Mouse (Mus musculus): ENCODE results near the gene Abhd14b. TPM values are rescaled to one million over a fixed set of nuclear protein-coding genes. Genes with fewer than 3 reads are reported as not detected.

Gene Abhd14b
- total and polyA plus RNA-seq, 2 experiments from 2014 or later: 13.8 to 16.2 TPM

DNA sequence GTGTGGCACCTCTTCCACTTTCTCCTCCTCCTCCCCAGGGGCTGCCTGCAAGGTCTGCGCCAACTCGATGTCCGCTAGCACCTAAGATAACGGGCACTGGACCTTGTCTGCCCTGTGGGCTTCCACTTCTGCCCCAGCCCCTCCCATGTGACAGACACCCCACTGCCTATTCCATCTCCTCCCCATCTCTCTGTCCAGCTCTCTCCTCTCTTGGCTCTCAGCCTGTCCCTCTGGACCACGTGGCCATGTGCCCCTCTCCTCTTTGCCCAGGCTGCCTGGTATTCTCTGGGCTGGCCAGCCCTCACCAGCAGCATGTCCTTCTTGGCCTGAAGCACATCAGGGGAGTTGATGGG is 26.5 kb downstream of the Abhd14b start:
- Histone ChIP-seq H3K4me3 (ENCODE audit: low read depth, low read length) (no peak overlapping the region), H3K9ac (replicated peaks; ENCODE audit: low read length, poor library complexity, severe bottlenecking) (no peak overlapping the region), H3K27ac (ENCODE audit: low read depth, low read length) (no peak overlapping the region), H3K27me3 (ENCODE audit: insufficient read depth, low read length) (no peaks in the 10 kb centered on the region), H3K4me2 (ENCODE audit: low read depth, low read length, poor library complexity, severe bottlenecking) (no peak overlapping the region), H3K36me3 (ENCODE audit: insufficient read depth, low read length) (no peaks in the 10 kb centered on the region), H3K9me3 (ENCODE audit: low read length) (no peaks in the 10 kb centered on the region), H3K4me1 (ENCODE audit: insufficient read depth, low read length) (peaks cover 5% of the 10 kb centered on the region; the same call in 1 of the 2 replicates)
- ATAC-seq (ENCODE audit: low FRiP score) (no peak), DNase-seq (ENCODE audit: low spot score) (no peak)
- 78% methylated on average over 5 of the region's 5 CpGs for WGBS
- TF ChIP-seq CTCF (IDR thresholded peaks at IDR 0.05): no peak

DNA sequence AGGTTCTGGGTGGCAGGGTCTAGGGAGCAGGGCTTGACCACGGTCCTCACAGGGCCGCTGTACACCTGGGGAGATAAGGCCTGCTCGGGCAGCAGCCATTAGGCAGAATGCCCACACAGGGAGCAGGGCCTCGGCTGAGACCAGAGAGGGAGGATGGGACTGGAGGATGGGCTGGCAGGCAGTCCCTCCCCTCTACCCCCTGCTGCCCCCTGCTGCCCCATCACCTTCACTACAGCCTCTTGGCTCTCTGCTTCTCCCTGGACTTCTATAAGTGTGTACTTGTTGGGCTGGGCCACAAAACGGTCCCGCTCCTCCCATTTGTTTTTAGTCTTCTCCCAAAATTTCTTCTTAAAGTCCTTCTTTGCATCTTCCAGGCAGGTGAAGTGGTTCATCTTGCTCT is 27.2 kb downstream of the Abhd14b start:
- ATAC-seq (ENCODE audit: low FRiP score): no peak
- H3K27me3 ChIP-seq (ENCODE audit: insufficient read depth, low read length): no peaks in the 10 kb centered on the region
- no peaks in the 10 kb centered on the region for H3K9me3 ChIP-seq (ENCODE audit: low read length)
- WGBS: 9% methylated on average over 6 of the region's 6 CpGs
- TF ChIP-seq CTCF (IDR thresholded peaks at IDR 0.05): peak; percentile 66
- DNase-seq (ENCODE audit: low spot score): peak; percentile 59
- no peak overlapping the region for H3K4me3 ChIP-seq (ENCODE audit: low read depth, low read length)
- H3K36me3 ChIP-seq (ENCODE audit: insufficient read depth, low read length): no peaks in the 10 kb centered on the region
- H3K4me2 ChIP-seq (ENCODE audit: low read depth, low read length, poor library complexity, severe bottlenecking): no peak overlapping the region
- no peak overlapping the region for H3K9ac ChIP-seq (replicated peaks; ENCODE audit: low read length, poor library complexity, severe bottlenecking)
- peaks cover 5% of the 10 kb centered on the region; the same call in 1 of the 2 replicates for H3K4me1 ChIP-seq (ENCODE audit: insufficient read depth, low read length)
- H3K27ac ChIP-seq (ENCODE audit: low read depth, low read length): no peak overlapping the region

- no peaks in the 10 kb centered on the region for H3K9me3 ChIP-seq (ENCODE audit: low read length)
- no peaks in the 10 kb centered on the region for H3K27me3 ChIP-seq (ENCODE audit: insufficient read depth, low read length)
- no peak overlapping the region for H3K4me3 ChIP-seq (ENCODE audit: low read depth, low read length)
- H3K36me3 ChIP-seq (ENCODE audit: insufficient read depth, low read length): no peaks in the 10 kb centered on the region
- WGBS: 62% methylated on average over 7 of the region's 7 CpGs
- DNase-seq (ENCODE audit: low spot score) (no peak), ATAC-seq (ENCODE audit: low FRiP score) (no peak)
- H3K9ac ChIP-seq (replicated peaks; ENCODE audit: low read length, poor library complexity, severe bottlenecking): no peak overlapping the region
- H3K4me1 ChIP-seq (ENCODE audit: insufficient read depth, low read length): peaks cover 5% of the 10 kb centered on the region; the same call in 1 of the 2 replicates
- H3K27ac ChIP-seq (ENCODE audit: low read depth, low read length): no peak overlapping the region
- TF ChIP-seq CTCF (IDR thresholded peaks at IDR 0.05): no peak
- H3K4me2 ChIP-seq (ENCODE audit: low read depth, low read length, poor library complexity, severe bottlenecking): no peak overlapping the region
Measured at GRCm38 (mm10) chr9:106475046-106475445, 27.8 kb downstream of the Abhd14b start.

DNA sequence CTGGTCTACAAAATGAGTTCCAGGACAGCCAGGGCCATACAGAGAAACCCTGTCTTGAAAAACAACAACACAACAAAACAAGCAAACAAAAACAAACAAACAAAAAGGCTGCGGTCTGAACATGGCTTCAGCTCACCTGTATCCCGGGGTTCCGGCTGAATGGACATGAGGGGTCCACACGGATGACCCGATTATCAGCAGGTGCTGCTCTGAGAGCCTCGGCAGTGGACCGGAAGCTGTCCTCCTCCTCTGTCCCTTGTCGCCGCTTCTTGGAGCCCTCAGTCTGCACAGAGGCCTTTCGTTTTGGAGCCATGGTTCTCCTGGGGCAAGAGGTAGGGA is 28.4 kb downstream of the Abhd14b start, which contains the start of gene Rrp9:
TSS of gene Rrp9 (plus strand) at position 301 of the 339 bp plus-strand sequence.
- H3K27me3 ChIP-seq (ENCODE audit: insufficient read depth, low read length): no peaks in the 10 kb centered on the region
- TF ChIP-seq CTCF (IDR thresholded peaks at IDR 0.05): no peak
- H3K9ac ChIP-seq (replicated peaks; ENCODE audit: low read length, poor library complexity, severe bottlenecking): no peak within 1 kb of the TSS
- ATAC-seq (ENCODE audit: low FRiP score) (no peak), DNase-seq (ENCODE audit: low spot score) (no peak)
- H3K27ac ChIP-seq (ENCODE audit: low read depth, low read length): peak within 1 kb of the TSS; percentile 12
- peaks cover 5% of the 10 kb centered on the region; the same call in 1 of the 2 replicates for H3K4me1 ChIP-seq (ENCODE audit: insufficient read depth, low read length)
- WGBS: 93% methylated on average over 10 of the region's 10 CpGs
- H3K36me3 ChIP-seq (ENCODE audit: insufficient read depth, low read length): 0 out of 2 replicates have a peak, but pooled peaks cover under 1% of the 10 kb centered on the region
- H3K4me2 ChIP-seq (ENCODE audit: low read depth, low read length, poor library complexity, severe bottlenecking): peak within 1 kb of the TSS; percentile 19
- H3K9me3 ChIP-seq (ENCODE audit: low read length): no peaks in the 10 kb centered on the region
- H3K4me3 ChIP-seq (ENCODE audit: low read depth, low read length): no peak within 1 kb of the TSS; the same call in 1 of the 2 replicates

DNA sequence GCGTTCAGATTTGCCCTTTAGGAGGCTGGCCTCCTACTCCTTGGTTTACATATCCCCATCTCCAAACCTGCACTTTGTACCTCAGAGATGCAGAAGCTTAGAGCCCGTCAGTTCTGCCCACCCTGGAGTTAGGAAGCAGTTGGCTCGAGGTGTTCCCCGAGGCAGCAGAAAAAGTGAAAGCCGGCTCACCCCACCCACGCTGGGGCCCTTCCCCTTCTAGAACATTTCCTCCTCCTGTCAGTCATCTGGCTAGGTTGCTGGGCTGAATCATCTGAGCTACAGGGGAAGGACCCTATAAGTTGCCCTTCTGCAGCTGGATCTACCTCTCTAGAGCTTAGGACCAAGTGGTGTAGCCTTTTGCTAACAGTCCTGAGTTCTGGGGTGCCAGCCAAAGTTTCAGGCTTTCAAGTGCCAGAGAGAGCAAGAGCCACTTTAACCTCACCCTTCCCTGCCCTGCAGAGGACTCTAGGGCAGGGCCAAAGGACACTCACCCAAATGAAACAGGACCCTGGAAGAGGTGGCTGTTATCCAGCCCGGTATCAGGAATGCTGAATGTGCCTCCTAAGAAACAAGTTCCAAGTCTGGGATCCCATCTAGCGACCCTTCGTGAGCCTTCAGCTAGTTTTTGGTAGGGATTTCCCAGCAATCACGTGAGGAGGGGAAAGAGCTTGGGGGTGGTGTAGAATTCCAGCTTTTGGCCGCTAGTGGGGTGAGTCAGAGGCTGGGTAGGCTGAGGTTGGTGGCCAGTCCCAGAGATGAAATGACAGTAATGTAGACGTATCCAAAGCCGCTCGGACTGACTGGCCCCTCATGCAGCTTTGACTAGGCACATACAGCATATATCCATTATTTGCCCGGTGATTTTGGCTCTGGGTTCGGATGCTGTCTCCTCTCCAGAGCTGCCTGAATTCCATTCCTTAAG is 29.0 kb downstream of the Abhd14b start:
- Histone ChIP-seq H3K4me1 (ENCODE audit: insufficient read depth, low read length) (peaks cover 5% of the 10 kb centered on the region; the same call in 1 of the 2 replicates), H3K4me2 (ENCODE audit: low read depth, low read length, poor library complexity, severe bottlenecking) (peak overlapping the region; percentile 19), H3K27me3 (ENCODE audit: insufficient read depth, low read length) (no peaks in the 10 kb centered on the region), H3K36me3 (ENCODE audit: insufficient read depth, low read length) (0 out of 2 replicates have a peak, but pooled peaks cover 7% of the 10 kb centered on the region), H3K27ac (ENCODE audit: low read depth, low read length) (peak overlapping the region; percentile 12), H3K4me3 (ENCODE audit: low read depth, low read length) (no peak overlapping the region; the same call in 1 of the 2 replicates), H3K9ac (replicated peaks; ENCODE audit: low read length, poor library complexity, severe bottlenecking) (no peak overlapping the region), H3K9me3 (ENCODE audit: low read length) (no peaks in the 10 kb centered on the region)
- ATAC-seq (ENCODE audit: low FRiP score): no peak; the same call in 1 of the 2 replicates
- peak; percentile 30 for DNase-seq (ENCODE audit: low spot score)
- 30% methylated on average over 16 of the region's 16 CpGs for WGBS
- no peak for TF ChIP-seq CTCF (IDR thresholded peaks at IDR 0.05)

GRCm38 (mm10) chr9:106476924-106477484 is 29.7 kb downstream of the Abhd14b start, which contains the start of gene Parp3:
Gene Parp3, minus strand, starts transcription at chr9:106476949.
- Histone ChIP-seq H3K9ac (replicated peaks; ENCODE audit: low read length, poor library complexity, severe bottlenecking) (peak within 1 kb of the TSS; percentile 62), H3K27ac (ENCODE audit: low read depth, low read length) (peak within 1 kb of the TSS; percentile 21), H3K9me3 (ENCODE audit: low read length) (no peaks in the 10 kb centered on the region), H3K27me3 (ENCODE audit: insufficient read depth, low read length) (no peaks in the 10 kb centered on the region), H3K4me2 (ENCODE audit: low read depth, low read length, poor library complexity, severe bottlenecking) (peak within 1 kb of the TSS; percentile 61), H3K36me3 (ENCODE audit: insufficient read depth, low read length) (peaks cover 12% of the 10 kb centered on the region), H3K4me3 (ENCODE audit: low read depth, low read length) (peak within 1 kb of the TSS; percentile 58), H3K4me1 (ENCODE audit: insufficient read depth, low read length) (peaks cover 5% of the 10 kb centered on the region; the same call in 1 of the 2 replicates)
- peak; percentile 98 for ATAC-seq (ENCODE audit: low FRiP score)
- under 1% methylated on average over 41 of the region's 41 CpGs for WGBS
- peak; percentile 100 for DNase-seq (ENCODE audit: low spot score)
- peak; percentile 99 for TF ChIP-seq CTCF (IDR thresholded peaks at IDR 0.05)
